8 mouse cellular contexts compared by ENCODE assay signal in genomic region chr9:49493979-49494649, GRCm38 (mm10). TPM values are rescaled to one million over a fixed set of nuclear protein-coding genes. Genes with fewer than 3 reads are reported as not detected.
A peak's percentile ranks its signal among the peaks of the same experiment; 100 is the strongest.
DNase-seq lines count a peak whose midpoint lies in the region; ATAC-seq and TF ChIP-seq lines count a peak whose summit lies in the region.

No protein-coding gene starts in this region.

- no peaks in the 10 kb centered on the region for H3K4me1 ChIP-seq in cortical plate, adult 2 months (ENCODE audit: control insufficient read depth, insufficient read depth, low read length)
- H3K4me1 ChIP-seq in intestine, embryonic 15.5 days (replicated peaks): no peaks in the 10 kb centered on the region
- H3K4me1 ChIP-seq in midbrain, embryonic 13.5 days (replicated peaks): peaks cover 10% of the 10 kb centered on the region
- H3K4me1 ChIP-seq in stomach, embryonic 16.5 days (ENCODE audit: control insufficient read depth, insufficient read depth, low read length): no peaks in the 10 kb centered on the region

- peak; percentile 66 for ATAC-seq in intestine, embryonic 15.5 days
- ATAC-seq in midbrain, embryonic 13.5 days: peak; percentile 82; the same call in 1 of the 2 replicates
- peak; percentile 81; the same call in 1 of the 2 replicates for ATAC-seq in stomach, embryonic 16.5 days (ENCODE audit: insufficient read depth, low FRiP score)

- H3K9me3 ChIP-seq in intestine, embryonic 15.5 days: no peaks in the 10 kb centered on the region
- H3K9me3 ChIP-seq in midbrain, embryonic 13.5 days: no peaks in the 10 kb centered on the region
- no peaks in the 10 kb centered on the region for H3K9me3 ChIP-seq in stomach, embryonic 16.5 days (replicated peaks; ENCODE audit: control insufficient read depth, low read length)

- no peak overlapping the region for H3K9ac ChIP-seq in intestine, embryonic 15.5 days
- no peak overlapping the region; the same call in 1 of the 2 replicates for H3K9ac ChIP-seq in midbrain, embryonic 13.5 days (replicated peaks)
- H3K9ac ChIP-seq in stomach, embryonic 16.5 days (ENCODE audit: low read length): no peak overlapping the region

- intact Hi-C loops in gastrocnemius, postnatal 36 days (cut with DNase I): loop anchor here (2.0 kb wide), 1 partner anchor 679 kb away; no protein-coding TSS in a partner anchor
- intact Hi-C loops in left cerebral cortex, postnatal 4 days (cut with DNase I): loop anchor here (2.0 kb wide), 1 partner anchor 1037 kb away; no protein-coding TSS in a partner anchor

- no peak overlapping the region for H3K4me2 ChIP-seq in intestine, embryonic 15.5 days (replicated peaks)
- peak overlapping the region; percentile 14; the same call in 1 of the 2 replicates for H3K4me2 ChIP-seq in midbrain, embryonic 13.5 days (replicated peaks)
- no peak overlapping the region for H3K4me2 ChIP-seq in stomach, embryonic 16.5 days (ENCODE audit: low read depth, low read length)

- TF ChIP-seq POLR2A in cortical plate, adult 2 months (IDR thresholded peaks at IDR 0.05; ENCODE audit: extremely low read depth, insufficient read depth, low read length): no peak

- no peak overlapping the region for H3K27ac ChIP-seq in cortical plate, adult 2 months (ENCODE audit: insufficient read depth, low read length)
- no peak overlapping the region for H3K27ac ChIP-seq in intestine, embryonic 15.5 days
- H3K27ac ChIP-seq in midbrain, embryonic 13.5 days: no peak overlapping the region
- H3K27ac ChIP-seq in stomach, embryonic 16.5 days (ENCODE audit: low read length): peak overlapping the region; percentile 47; the same call in 1 of the 2 replicates

- peak; percentile 95 for TF ChIP-seq CTCF in cortical plate, adult 2 months (IDR thresholded peaks at IDR 0.05; ENCODE audit: extremely low read depth, insufficient read depth, low read length)

- no peak overlapping the region for H3K4me3 ChIP-seq in cortical plate, adult 2 months (ENCODE audit: insufficient read depth, low read length)
- H3K4me3 ChIP-seq in intestine, embryonic 15.5 days (replicated peaks): no peak overlapping the region
- H3K4me3 ChIP-seq in midbrain, embryonic 13.5 days (replicated peaks): no peak overlapping the region
- no peak overlapping the region for H3K4me3 ChIP-seq in stomach, embryonic 16.5 days (replicated peaks; ENCODE audit: low read length)

- no peaks in the 10 kb centered on the region for H3K27me3 ChIP-seq in intestine, embryonic 15.5 days (replicated peaks)
- no peaks in the 10 kb centered on the region for H3K27me3 ChIP-seq in midbrain, embryonic 13.5 days
- no peaks in the 10 kb centered on the region for H3K27me3 ChIP-seq in stomach, embryonic 16.5 days (ENCODE audit: control insufficient read depth, insufficient read depth, low read length)

- no peaks in the 10 kb centered on the region for H3K36me3 ChIP-seq in intestine, embryonic 15.5 days
- no peaks in the 10 kb centered on the region for H3K36me3 ChIP-seq in midbrain, embryonic 13.5 days
- H3K36me3 ChIP-seq in stomach, embryonic 16.5 days (ENCODE audit: control insufficient read depth, insufficient read depth, low read length): no peaks in the 10 kb centered on the region

- WGBS in intestine, embryonic 15.5 days: 2% methylated on average over 4 of the region's 4 CpGs
- 1% methylated on average over 4 of the region's 4 CpGs for WGBS in midbrain, embryonic 13.5 days
- WGBS in stomach, embryonic 16.5 days: 3% methylated on average over 4 of the region's 4 CpGs

- DNase-seq in urinary bladder, postnatal 25 days (ENCODE audit: low spot score): peak; percentile 44
- DNase-seq in urinary bladder, adult 18-20 months (ENCODE audit: low spot score in 2 of 2): no peak
- DNase-seq in gastrocnemius, postnatal 36 days: peak; percentile 30 to 50
- DNase-seq in left cerebral cortex, postnatal 4 days: peak; percentile 62

RNA-seq across cellular contexts. Expression of gene Ttc12, which starts 8.1 kb away (rescaled TPM):
- 1.6 and 1.7 TPM in 2 replicates for polyA plus RNA-seq in cortical plate, adult 2 months (2012; rRNA removed)
- under 1 TPM; 0.86 to 0.87 TPM for total RNA-seq in gastrocnemius, postnatal 36 days (2021)
- polyA plus RNA-seq in intestine, embryonic 15.5 days (2015; fragmentation: Nextera tagmentation; extraction: Ambion mirVana): 0.85 and 1.1 TPM in 2 replicates
- 1 to 10 TPM; 2.6 to 2.8 TPM for total RNA-seq in left cerebral cortex, postnatal 4 days (2021)
- 1.8 and 1.9 TPM in 2 replicates for polyA plus RNA-seq in midbrain, embryonic 13.5 days (2015; fragmentation: Nextera tagmentation; extraction: Ambion mirVana)
- 1.4 TPM in 2 replicates for polyA plus RNA-seq in stomach, embryonic 16.5 days (2015; fragmentation: Nextera tagmentation; extraction: Ambion mirVana)

Comparison
In these comparisons a context has a peak if more than half of its experiments do, and no peak if none do; other contexts are left out.
1. DNase-seq: peak in urinary bladder, postnatal 25 days (single experiment), gastrocnemius, postnatal 36 days (2 of 2) and left cerebral cortex, postnatal 4 days (single experiment); none in urinary bladder, adult 18-20 months (0 of 2).
2. Peak in every context shown above with its lines, with median percentiles within 50 percentile points of each other: ATAC-seq.